Mouse (Mus musculus) kidney, adult 2 months (tissue): ENCODE results near the gene Foxn3. TPM values are rescaled to one million over a fixed set of nuclear protein-coding genes. Genes with fewer than 3 reads are reported as not detected.
A peak's percentile ranks its signal among the peaks of the same experiment; 100 is the strongest.

Source experiments
- DNase-seq: peaks from one replicate; pipeline ENCODE4 v3.0.0; 2021
- H3K27ac ChIP-seq: fragments of 200-500 bp; 2 replicates; pipeline ENCODE4 v1.5.1; 2012; ENCODE audit warnings: low read depth, low read length, control low read depth, inconsistent platforms; ENCODE audit not compliant: insufficient read depth
- H3K27me3 ChIP-seq: fragments of 200-500 bp; replicated peaks from 2 replicates; pipeline ENCODE4 v1.6.1; 2012; ENCODE audit warnings: mild to moderate bottlenecking, moderate library complexity, low read length, inconsistent platforms; ENCODE audit not compliant: control insufficient read depth, insufficient read depth
- H3K36me3 ChIP-seq: fragments of 200-500 bp; 2 replicates; pipeline ENCODE4 v1.6.1; 2012; ENCODE audit warnings: mild to moderate bottlenecking, moderate library complexity, low read length, inconsistent platforms; ENCODE audit not compliant: control insufficient read depth, insufficient read depth
- H3K4me1 ChIP-seq: fragments of 200-500 bp; 2 replicates; pipeline ENCODE4 v1.6.1; 2011; ENCODE audit warnings: low read length; ENCODE audit not compliant: control insufficient read depth, insufficient read depth
- H3K4me3 ChIP-seq: fragments of 200-500 bp; 2 replicates; pipeline ENCODE4 v1.5.1; 2011; ENCODE audit warnings: mild to moderate bottlenecking, low read depth, low read length, control low read depth; ENCODE audit not compliant: insufficient read depth
- CTCF ChIP-seq: fragments of 200-500 bp; conservative IDR thresholded peaks from 2 replicates; pipeline ENCODE4 v1.5.1; 2011; ENCODE audit warnings: low read depth, mild to moderate bottlenecking, control low read depth, low read length, moderate library complexity, mixed read lengths; ENCODE audit not compliant: insufficient read depth, insufficient read length
- POLR2A ChIP-seq: fragments of 200-500 bp; IDR thresholded peaks from one replicate; pipeline ENCODE4 v1.6.1; 2011; ENCODE audit warnings: low read depth, low read length, control low read depth
- WGBS: fragments of 180-500 bp; shearing (Covaris S2); methylation state at CpG from one replicate; pipeline ENCODE4 v1.1.7; 2018; 5-methylcytosine and 5-hydroxymethylcytosine counted together
- polyA plus RNA-seq: library from polyadenylated mRNA; depleted of rRNA; stranded (reverse); fragments of >200 nt; gene quantifications from 2 replicates; pipeline ENCODE4 v1.2.3, GENCODE M21; 2012

Foxn3 gene
- polyA plus RNA-seq, 1 experiment: 28.0 TPM

GRCm38 (mm10) chr12:99385073-99385472 is 178.3 kb downstream of the Foxn3 start:
- no peak overlapping the region for H3K27ac ChIP-seq
- no peaks in the 10 kb centered on the region for H3K36me3 ChIP-seq
- H3K27me3 ChIP-seq: no peaks in the 10 kb centered on the region
- TF ChIP-seq CTCF: no peak
- no peak for TF ChIP-seq POLR2A
- WGBS: 84% methylated on average over 4 of the region's 4 CpGs
- H3K4me3 ChIP-seq: no peak overlapping the region
- no peaks in the 10 kb centered on the region for H3K4me1 ChIP-seq
- no peak for DNase-seq

GRCm38 (mm10) chr12:99381317-99381716 is 182.1 kb downstream of the Foxn3 start:
- Histone ChIP-seq H3K27me3 (no peaks in the 10 kb centered on the region), H3K4me3 (no peak overlapping the region), H3K36me3 (no peaks in the 10 kb centered on the region), H3K4me1 (peaks cover 17% of the 10 kb centered on the region; the same call in 1 of the 2 replicates), H3K27ac (no peak overlapping the region)
- WGBS: 87% methylated on average over 9 of the region's 9 CpGs
- no peak for DNase-seq
- no peak for TF ChIP-seq POLR2A
- TF ChIP-seq CTCF: no peak

- H3K4me1 ChIP-seq: peaks cover 21% of the 10 kb centered on the region
- TF ChIP-seq POLR2A (no peak), CTCF (no peak)
- no peak for DNase-seq
- no peak overlapping the region for H3K27ac ChIP-seq
- no peaks in the 10 kb centered on the region for H3K27me3 ChIP-seq
- no peaks in the 10 kb centered on the region for H3K36me3 ChIP-seq
- H3K4me3 ChIP-seq: no peak overlapping the region
- WGBS: 58% methylated on average over 4 of the region's 4 CpGs
Observed at GRCm38 (mm10) chr12:99380855-99381262, 182.5 kb downstream of the Foxn3 start.

GRCm38 (mm10) chr12:99380124-99380523 is 183.3 kb downstream of the Foxn3 start:
- TF ChIP-seq CTCF (no peak), POLR2A (no peak)

GRCm38 (mm10) chr12:99378284-99378683 is 185.1 kb downstream of the Foxn3 start:
- 42% methylated on average over 8 of the region's 8 CpGs for WGBS
- H3K27me3 ChIP-seq: no peaks in the 10 kb centered on the region
- no peak overlapping the region for H3K27ac ChIP-seq
- TF ChIP-seq POLR2A (no peak), CTCF (no peak)
- no peaks in the 10 kb centered on the region for H3K36me3 ChIP-seq
- peak; percentile 90 for DNase-seq
- H3K4me1 ChIP-seq: peaks cover 31% of the 10 kb centered on the region
- no peak overlapping the region for H3K4me3 ChIP-seq

More at GRCm38 (mm10) chr12:99380124-99380523, 183.3 kb downstream of the Foxn3 start:
- H3K4me3 ChIP-seq: no peak overlapping the region
- 93% methylated on average over 6 of the region's 6 CpGs for WGBS
- H3K4me1 ChIP-seq: peaks cover 24% of the 10 kb centered on the region
- DNase-seq: no peak
- no peak overlapping the region for H3K27ac ChIP-seq
- no peaks in the 10 kb centered on the region for H3K27me3 ChIP-seq
- no peaks in the 10 kb centered on the region for H3K36me3 ChIP-seq

GRCm38 (mm10) chr12:99377705-99378104 is 185.7 kb downstream of the Foxn3 start:
- 60% methylated on average over 3 of the region's 3 CpGs for WGBS

GRCm38 (mm10) chr12:99377069-99377468 is 186.3 kb downstream of the Foxn3 start:
- H3K27ac ChIP-seq: no peak overlapping the region
- TF ChIP-seq CTCF (no peak), POLR2A (no peak)
- WGBS: 37% methylated on average over 10 of the region's 10 CpGs
- peak; percentile 58 for DNase-seq
- H3K36me3 ChIP-seq: no peaks in the 10 kb centered on the region
- H3K27me3 ChIP-seq: no peaks in the 10 kb centered on the region
- no peak overlapping the region for H3K4me3 ChIP-seq
- peaks cover 36% of the 10 kb centered on the region for H3K4me1 ChIP-seq

More at GRCm38 (mm10) chr12:99377705-99378104, 185.7 kb downstream of the Foxn3 start:
- DNase-seq: no peak
- Histone ChIP-seq H3K27me3 (no peaks in the 10 kb centered on the region), H3K4me3 (no peak overlapping the region), H3K27ac (no peak overlapping the region), H3K36me3 (no peaks in the 10 kb centered on the region), H3K4me1 (peaks cover 32% of the 10 kb centered on the region)
- TF ChIP-seq POLR2A (no peak), CTCF (no peak)

GRCm38 (mm10) chr12:99375878-99376454 is 187.4 kb downstream of the Foxn3 start:
- TF ChIP-seq CTCF (no peak), POLR2A (no peak)
- WGBS: 75% methylated on average over 8 of the region's 8 CpGs
- H3K27me3 ChIP-seq: no peaks in the 10 kb centered on the region
- no peak for DNase-seq
- H3K4me1 ChIP-seq: peaks cover 42% of the 10 kb centered on the region
- no peak overlapping the region for H3K27ac ChIP-seq
- no peak overlapping the region for H3K4me3 ChIP-seq
- no peaks in the 10 kb centered on the region for H3K36me3 ChIP-seq
